Mouse (Mus musculus) lung, adult 18-20 months (tissue): Measurements from ENCODE around the gene Sh3pxd2a.

ENCODE experiments used
- DNase-seq, 2 experiments: peaks; one replicate each; pipeline ENCODE4 v3.0.0; 2022; ENCODE audit warnings: mixed read lengths in 2 of 2

Gene Sh3pxd2a

GRCm38 (mm10) chr19:47330743-47331227, 133.4 kb downstream of the Sh3pxd2a start:
- peak; percentile 50 to 60 for DNase-seq

GRCm38 (mm10) chr19:47329102-47329501, 135.1 kb downstream of the Sh3pxd2a start:
- DNase-seq = no peak

GRCm38 (mm10) chr19:47327896-47328882, 136.0 kb downstream of the Sh3pxd2a start:
- DNase-seq = peak; percentile 40 to 77

DNA sequence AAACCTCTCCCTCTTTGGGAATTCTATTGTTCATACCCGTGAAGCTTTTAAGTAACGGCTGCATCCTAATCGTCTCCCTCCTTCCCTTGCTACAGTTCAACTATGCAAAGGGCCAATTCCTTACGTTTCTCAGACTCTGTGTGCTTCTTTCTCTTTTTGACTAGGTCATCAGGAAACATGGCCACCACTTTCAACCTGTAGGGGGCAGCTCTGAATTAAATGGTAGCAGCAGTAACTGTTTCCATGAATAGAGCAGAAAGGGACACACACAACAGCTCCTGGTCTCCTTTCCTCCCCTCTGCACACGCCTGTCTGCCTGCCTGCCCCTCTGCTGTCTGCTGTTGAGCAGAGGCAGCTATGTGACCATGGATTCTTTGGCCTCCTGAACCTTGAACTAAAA, 138.3 kb downstream of the Sh3pxd2a start:
- DNase-seq = peak; percentile 54 to 68

- no peak for DNase-seq
These were observed 140.9 kb downstream of the Sh3pxd2a start for GRCm38 (mm10) chr19:47323096-47323849.

- peak; percentile 74 to 80 for DNase-seq
These were observed 143.9 kb downstream of the Sh3pxd2a start for GRCm38 (mm10) chr19:47320331-47320668.

DNA sequence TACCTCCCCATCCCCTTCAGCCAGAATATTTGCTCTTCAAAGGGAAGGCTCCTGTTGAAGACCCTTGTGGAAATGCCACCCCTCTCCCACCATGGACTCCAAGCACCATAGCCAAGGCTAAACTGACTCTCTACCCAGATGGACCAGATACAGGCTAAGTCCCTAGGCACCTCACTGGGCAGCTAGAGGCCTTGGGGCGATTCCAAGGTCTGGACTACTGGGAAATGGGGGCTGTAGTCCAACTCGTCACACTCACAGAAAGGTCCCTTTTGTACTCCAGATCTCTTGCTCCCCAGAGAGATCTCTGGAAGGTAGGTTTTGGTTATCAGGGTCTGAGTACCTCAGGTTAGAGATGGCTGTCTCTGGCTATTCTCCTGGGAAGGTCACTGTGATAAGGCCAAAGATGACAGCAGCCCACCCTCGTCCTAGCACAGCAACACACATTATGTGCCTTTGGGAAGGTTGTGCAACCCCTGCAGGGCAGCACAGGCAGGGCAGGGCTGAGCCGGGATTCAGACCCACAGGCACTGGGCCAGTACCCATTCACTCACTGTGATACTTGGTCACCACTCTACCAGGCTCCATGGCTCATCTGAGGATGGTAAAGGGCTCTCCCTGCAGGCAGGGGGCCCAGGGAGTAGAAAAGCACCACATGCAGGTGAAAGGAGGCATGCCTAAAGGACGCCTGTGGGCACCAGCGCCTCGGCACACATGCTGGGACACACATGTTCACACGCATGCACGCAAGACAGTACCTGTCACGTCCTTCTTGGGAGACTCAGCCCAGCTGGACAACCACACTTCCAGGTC, 144.5 kb downstream of the Sh3pxd2a start:
- peak; percentile 43 to 62 for DNase-seq

GRCm38 (mm10) chr19:47319061-47319460, 145.1 kb downstream of the Sh3pxd2a start:
- no peak for DNase-seq

DNA sequence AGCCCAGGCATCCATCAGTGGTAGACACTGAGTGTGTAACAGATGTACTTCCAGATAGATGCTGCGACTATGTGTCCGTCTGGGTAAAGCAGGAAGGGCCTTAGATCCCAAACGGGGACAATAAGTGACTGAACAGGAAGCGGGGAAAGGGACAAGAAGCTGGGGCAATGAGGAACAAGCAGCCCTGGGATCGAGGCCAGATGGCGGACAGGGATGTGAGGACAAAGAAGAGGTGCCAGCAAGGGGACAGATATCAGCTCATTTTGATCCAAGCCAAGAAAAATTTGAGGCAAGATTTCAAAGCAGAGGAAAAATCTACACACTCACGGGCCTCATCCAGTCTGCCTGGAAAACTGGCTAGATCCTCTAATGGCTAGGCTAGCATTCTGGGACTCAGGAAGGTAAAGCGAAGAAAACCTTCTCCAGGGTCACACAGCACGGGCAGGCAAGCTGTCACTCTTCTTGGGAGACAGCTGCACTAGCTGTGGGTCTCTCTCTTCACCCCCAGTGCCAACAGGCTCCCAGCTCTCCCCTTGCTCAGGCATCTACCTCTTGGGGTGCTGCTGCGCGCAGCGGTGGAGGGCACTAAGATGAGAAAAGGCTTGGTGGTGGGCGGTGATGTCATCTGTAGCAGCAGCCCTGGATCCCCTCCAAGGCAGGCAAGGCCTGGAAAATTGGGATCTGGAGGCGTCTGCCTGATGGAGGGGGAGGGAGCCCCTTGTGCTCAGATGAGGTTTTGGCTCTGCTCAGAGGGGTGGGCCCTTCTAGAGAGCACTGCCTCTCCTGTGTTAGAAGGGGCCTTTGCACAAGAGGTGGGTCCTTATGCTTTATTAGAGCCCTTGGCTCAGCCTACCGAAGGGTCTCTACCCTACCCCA, 146.9 kb downstream of the Sh3pxd2a start:
- DNase-seq = no peak

- DNase-seq = no peak
These were observed 147.7 kb downstream of the Sh3pxd2a start for GRCm38 (mm10) chr19:47316288-47317062.

DNA sequence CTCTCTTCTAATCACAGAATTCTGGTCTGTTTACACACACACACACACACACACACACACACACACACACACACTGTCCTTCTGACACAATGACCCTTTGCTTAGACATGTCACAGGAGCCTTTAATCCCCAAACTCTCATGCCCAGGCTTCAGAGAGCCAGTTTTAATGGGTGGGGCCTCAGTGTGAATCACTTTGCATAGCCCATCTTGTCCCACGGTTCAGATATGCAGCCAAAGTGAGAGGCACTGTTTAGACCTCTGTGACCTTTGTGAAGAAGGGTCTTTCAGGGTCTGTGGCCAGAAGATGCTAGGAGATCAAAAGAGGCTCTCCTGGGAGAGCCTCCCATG, 148.3 kb downstream of the Sh3pxd2a start:
- no peak for DNase-seq

- peak; percentile 61 to 77 for DNase-seq
These were observed 148.9 kb downstream of the Sh3pxd2a start for GRCm38 (mm10) chr19:47315091-47315916.

GRCm38 (mm10) chr19:47314076-47314941, 149.9 kb downstream of the Sh3pxd2a start:
- peak; percentile 86 to 90 for DNase-seq

GRCm38 (mm10) chr19:47313387-47314075, 150.7 kb downstream of the Sh3pxd2a start:
- no peak for DNase-seq

GRCm38 (mm10) chr19:47311162-47311561, 153.0 kb downstream of the Sh3pxd2a start:
- no peak for DNase-seq

GRCm38 (mm10) chr19:47309824-47310223, 154.4 kb downstream of the Sh3pxd2a start:
- no peak for DNase-seq

DNA sequence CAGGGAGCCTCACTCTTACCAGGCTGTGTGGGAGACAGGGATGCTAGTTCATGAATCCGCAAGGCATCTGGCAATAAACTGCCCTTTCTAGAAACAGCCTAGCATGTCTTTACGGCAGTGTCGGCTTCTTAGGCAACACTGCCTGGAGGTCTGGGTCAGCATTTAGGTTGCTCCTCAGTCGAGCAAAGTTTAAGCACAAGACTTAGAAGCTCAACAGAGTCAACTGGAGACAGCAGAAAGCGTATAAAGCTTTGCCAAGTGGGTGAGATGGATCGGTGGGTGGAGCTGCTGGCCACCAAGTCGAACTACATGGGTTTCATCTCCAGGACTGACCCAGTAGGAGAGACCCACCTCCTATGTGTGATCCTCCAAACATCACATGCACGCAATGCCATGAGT, 157.3 kb downstream of the Sh3pxd2a start:
- no peak for DNase-seq
